Mouse (Mus musculus) lung, adult 18-20 months (tissue): ENCODE measurements at regions not wholly inside any gene's neighbourhood (a gene's known extent, or its start where the extent isn't known, plus 50 kb on each side); places are given as distances from the start of the nearest gene placed in this dataset.

Experiments used
- DNase-seq, 2 experiments: peaks; one replicate each; pipeline ENCODE4 v3.0.0; 2022; ENCODE audit warnings: mixed read lengths in 2 of 2

DNA sequence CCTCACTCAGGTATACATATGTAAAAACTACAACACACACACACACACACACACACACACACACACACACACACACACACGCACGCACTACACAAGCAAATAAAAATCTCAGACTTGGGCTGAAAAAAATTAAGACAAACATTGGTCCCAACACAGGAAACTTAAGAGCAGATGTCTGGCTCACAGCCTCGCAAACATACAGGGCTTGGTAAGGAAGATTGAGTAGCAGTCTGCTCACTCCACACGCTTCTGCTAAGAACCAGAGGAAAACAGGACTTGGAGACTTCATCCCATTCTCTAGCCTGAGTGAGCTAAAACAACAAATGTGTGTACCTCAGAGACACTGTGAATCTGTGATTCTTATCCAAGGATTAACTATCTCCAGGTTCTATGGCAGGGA is 132.3 kb upstream of the Sox11 start:
- DNase-seq, result no peak

DNA sequence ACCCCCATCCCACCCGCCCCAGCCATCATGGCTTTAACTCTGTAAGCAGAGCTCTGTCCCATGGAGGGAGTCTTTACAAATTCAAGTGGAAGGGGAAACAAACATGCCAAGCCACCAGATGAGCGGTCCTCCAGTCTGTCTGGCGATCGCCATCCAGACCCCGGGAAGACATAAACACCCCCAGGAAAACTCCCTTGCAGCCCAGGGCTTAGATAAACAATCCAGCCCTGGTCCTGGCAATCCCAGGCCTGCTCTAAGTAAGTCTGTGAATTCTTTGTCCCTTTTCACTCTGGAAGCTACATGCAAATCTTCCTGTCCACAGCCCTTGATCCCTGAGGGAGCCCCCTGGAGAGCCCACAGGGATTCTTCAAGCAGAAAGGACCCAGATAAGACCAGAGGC is 129.2 kb upstream of the Sox11 start:
- no peak for DNase-seq

DNA sequence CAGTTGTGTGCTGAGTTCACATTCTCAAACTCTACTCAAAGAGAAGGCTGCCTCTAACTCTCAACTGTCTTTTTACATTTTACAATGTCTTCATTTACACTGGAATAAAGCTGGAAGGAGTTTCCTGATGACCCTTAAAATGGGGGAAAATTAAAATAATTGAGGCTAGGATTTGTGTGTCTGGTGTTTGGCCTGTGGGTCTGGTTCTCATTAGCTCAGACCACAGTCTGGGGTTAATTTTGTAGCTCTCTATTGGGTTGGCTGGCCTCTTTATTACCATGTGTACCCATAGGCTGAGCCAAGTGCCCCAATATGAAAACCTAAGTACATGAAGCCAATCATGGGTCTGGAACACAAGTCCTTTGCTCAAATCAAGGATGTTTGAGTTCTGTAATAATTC is 128.0 kb upstream of the Sox11 start:
- no peak for DNase-seq

DNA sequence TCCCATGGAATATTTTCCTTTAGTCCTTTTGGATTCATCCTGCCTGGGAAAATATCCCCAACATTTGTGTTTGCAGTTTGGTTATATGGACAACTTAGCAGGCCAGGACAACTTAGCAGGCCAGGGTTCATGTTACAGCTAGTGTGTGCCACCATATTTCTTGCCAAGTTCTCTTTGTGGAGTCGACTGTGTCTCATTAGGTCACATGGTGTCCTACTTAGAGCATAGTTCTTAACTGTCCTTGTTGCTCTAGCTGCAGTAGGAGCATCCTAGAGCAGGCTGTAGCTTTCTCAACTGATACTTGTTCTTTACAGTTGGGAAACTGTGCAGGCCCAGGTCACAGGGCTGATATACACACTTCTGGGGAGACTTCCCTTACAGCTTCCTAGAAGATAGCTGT is 126.4 kb upstream of the Sox11 start:
- no peak for DNase-seq

DNA sequence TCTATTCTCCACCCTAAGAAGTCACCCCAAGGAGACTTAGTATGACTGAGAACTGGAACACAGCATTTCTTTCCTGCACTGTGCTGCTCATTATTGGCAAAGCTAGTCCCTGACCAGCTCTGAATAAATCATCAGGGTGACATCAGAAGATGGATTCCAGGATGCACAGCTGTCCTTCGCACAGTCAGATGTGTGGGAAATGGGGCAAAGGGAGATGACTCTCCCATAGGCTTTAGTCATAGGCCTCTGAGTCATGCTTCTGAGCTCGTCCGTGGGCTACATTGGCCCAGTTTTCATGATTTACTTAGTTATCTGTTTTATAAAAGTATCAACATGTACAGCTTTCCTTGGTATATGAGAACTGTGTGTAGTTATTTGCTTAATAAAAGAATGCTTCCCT is 125.8 kb upstream of the Sox11 start:
- DNase-seq, result no peak

DNA sequence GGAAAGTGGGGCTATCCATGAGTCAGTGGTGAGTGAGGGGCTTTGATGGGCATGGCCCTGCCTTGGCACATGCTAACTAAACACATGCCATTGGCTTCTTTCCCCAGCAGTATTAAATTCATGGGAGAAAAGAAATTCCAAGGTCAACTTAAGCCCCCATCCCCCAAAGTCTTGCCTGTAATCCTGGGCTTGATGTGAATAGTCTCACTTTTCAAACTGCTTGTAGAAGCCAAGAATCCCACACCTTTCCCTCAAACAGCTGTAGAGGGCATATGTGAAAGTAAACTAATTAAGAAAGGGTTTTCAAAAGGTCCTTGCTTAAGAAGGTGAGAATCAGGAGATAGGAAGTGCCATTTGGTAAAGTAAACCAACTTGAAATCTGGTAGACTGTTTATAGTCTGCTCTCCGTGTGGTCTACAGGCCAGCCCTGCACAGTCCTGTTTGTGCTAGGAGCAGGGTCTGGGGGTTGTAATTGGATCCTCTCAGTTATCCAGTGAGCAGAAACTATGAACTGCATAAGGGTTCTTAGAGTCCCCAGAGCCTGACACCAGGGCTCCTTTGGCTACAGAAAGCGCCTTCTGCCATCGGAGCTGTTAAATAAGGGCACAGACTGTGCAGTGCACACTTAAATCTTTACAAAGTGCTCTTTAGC is 123.3 kb upstream of the Sox11 start:
- DNase-seq, result no peak

DNA sequence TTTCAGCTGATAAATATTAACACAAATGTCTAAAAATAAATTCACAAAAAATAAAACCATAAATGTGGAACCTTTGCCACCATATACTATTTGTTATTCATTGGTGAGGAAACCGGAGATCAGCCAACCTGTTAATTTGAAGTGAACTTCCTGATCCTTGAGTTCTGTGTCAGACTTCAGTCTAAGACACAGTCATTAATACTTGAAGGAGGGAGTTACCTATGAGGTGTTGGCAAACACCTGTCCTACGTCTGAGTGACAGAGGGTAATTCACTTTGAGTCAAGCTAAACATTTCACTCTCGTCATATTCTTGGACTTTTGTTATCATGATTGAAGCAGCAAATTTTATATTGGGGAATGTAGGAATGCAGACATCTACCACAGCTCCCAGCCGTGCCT is 116.3 kb upstream of the Sox11 start:
- DNase-seq, result no peak

DNA sequence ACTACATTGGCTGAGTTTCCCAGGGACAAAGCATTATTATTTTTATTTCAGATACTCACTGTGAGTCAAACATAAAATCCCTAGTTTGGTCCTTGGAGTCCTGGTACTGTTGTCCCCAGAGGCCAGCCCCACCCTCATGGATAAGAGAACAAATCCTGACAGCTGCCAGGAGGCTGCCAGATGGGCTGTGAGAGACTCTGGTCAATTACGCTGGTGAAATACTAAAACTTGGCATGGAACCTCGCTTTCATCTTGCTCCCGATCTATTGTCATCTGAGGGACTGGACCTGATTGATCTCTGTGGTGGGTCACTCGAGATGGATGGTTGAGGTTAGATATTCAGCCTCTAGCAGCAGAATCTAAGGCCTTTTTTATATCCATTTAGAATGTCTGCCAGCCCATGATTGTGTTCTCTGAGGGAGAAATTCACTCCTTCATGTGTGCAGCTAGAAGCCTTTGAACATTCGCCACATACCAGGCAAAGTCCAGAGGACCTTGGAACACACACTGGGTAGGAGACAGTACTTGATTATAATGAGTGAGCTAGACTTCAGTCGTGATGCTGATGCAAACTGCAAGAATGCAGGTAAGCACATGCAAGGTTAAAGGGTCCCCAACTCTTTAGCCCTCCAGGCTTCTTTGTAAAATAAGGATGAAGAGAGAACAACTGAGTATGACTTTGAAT is 95.4 kb upstream of the Sox11 start:
- DNase-seq, result no peak

DNA sequence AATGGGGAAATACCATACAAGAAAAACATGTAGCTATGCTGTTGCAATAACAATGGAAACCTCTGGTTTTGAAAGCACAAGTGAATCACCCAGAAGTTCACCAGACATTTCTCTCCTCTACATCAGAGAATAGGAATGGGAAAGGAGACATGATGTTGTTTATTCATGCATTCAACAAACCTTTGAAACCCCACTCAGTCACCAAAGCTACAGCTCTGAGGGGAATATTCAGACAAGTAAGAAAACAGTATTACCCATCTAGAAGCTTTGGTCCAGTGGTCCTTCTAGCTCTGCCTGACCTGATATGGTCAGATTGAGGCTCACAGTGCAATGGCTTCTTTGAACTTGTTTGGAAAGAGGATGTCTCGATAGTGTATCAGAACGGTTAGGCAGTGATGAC is 89.0 kb upstream of the Sox11 start:
- no peak for DNase-seq

DNA sequence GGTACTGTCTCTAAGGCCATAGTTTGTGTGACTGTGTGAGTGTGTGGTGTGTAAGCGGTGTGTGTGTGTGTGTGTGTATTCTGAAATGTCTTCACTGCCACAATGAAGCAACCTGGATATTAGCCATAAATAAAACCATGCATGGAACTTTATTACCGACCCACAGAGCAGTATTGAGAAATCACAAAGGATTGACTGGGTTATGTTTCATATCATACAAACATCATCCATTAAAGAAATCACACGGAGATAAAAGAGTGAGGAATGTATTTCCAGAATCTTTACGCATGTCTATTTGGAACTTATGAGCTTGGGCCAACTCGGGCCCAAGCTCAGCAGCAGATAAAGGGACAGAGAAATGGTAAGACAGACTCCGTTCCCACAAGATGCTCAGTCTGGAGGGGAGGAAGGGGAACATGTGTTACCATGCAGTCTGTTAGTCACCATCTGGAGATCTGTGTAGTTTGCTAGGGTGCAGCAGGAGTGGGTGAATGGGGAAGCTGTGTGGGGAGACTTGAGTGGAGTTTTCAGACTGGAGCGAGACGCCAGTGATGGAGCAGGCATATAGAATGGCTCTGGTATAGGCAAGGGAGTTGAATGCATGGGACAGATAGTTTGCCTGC is 75.1 kb upstream of the Sox11 start:
- no peak for DNase-seq

DNA sequence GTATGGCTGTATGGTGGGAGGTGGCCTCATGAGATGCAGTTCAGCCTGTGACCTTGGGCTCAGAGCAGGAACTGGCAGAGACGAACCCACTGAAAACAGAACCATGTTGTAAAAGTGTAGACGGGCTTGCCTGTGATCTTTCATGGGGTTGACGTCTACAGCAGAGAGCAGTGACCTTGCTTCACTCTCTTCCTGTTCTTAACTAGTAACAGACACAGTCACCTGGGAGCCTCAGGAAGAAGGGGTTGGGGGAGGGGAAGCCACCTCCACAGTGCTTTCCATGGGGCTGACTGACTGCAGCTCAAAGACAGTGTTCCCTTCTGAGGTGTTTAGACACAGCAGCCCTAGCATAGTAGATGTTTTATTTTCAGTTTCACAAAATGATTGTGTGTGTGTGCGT is 68.2 kb upstream of the Sox11 start:
- DNase-seq, result no peak

DNA sequence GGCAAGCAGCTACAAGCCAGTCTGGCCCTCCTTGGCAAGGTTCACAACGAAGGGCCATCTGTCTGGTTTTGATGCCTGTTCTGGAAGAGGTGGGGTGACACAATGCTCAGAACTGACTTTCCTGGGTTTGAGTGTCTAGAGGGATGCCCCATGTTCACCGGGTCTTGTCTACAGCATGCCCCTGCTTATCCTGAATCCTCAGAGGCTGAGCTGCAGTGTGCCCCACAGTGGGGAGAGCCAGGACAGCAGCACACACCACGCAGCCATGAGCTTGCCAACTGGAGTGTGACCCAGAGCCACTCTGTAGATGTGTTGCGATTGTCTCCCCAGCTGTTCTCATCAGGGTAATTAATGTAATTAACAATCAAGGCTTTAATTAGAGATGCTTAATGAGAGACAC is 66.1 kb upstream of the Sox11 start:
- no peak for DNase-seq

DNA sequence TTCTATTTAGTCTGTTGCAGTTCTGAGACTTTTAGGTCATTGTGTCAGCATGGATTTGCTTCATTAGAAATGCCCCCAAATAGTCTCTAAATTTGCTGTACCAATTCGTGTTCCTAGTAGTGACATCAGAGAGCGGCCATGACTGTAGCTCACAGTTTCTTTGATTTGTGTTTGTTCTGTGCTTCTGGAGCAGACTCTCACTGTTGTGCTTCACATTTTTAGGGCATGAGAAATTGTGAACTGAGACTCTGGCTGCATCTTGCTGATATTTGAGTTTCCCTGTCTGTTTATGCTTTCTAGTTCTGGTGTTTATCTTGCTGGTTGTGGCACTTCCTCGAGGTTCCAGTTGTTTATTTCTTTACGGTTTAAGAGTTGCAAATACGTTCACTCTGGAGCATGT is 57.0 kb upstream of the Sox11 start:
- DNase-seq, result no peak
